Mouse (Mus musculus): ENCODE measurements around the gene Synpo2.

DNA sequence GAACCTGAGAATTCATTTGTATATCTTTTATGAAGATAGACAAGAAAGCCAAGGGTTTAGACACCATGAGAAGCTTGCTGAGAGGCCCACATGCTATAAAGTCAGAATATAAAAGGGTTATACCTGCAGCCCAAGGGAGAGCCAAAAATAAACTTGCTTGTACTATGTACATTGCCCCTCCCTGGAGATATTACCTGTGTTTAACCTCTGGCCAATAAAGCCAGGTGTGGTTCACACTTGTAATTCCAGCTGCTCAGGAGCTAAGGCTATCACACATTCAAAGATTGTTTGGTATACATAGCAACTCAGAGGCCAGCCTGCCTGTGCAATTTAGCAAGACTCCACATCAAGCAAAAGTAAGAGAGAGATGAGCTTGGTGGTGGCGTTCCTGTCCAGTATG, 177.1 kb downstream of the Synpo2 start:
- TF ChIP-seq CTCF (IDR thresholded peaks at IDR 0.05; ENCODE audit: control insufficient read depth, insufficient read depth, insufficient read length), result no peak
- no peak for TF ChIP-seq MAX (IDR thresholded peaks at IDR 0.05)
- TF ChIP-seq CEBPB (IDR thresholded peaks at IDR 0.05; ENCODE audit: low read depth), result no peak
- no peak for TF ChIP-seq USF1 (IDR thresholded peaks at IDR 0.05; ENCODE audit: low read depth)

Data from C2C12 (cell line).